Mouse (Mus musculus): ENCODE results near the gene Gm17428. TPM values are rescaled to one million over a fixed set of nuclear protein-coding genes. Genes with fewer than 3 reads are reported as not detected.
A peak's percentile ranks its signal among the peaks of the same experiment; 100 is the strongest.

The Gm17428 gene
- total RNA-seq, 2 experiments from 2014 or later = not detected

DNA sequence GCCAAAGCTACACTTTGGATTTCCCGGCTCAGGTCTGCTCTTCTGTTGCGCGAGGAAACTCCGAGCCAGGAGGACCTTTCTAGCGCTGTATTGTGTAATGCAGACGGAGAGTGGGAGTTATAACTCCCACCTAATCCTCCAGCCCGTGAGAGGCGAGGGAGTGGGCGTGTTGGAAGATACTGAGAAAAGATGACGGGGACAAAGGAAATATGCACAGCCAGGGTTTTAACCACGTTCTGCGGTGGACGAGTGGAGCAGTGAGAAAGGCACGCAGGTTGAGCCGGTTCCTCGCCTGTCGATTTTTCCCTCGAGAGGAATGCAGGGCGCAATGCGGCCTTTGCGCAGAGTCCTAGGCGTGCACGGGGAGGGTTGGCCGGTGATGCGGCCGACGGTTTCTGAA lies 37.9 kb downstream of the Gm17428 start:
- no peak for DNase-seq

DNA sequence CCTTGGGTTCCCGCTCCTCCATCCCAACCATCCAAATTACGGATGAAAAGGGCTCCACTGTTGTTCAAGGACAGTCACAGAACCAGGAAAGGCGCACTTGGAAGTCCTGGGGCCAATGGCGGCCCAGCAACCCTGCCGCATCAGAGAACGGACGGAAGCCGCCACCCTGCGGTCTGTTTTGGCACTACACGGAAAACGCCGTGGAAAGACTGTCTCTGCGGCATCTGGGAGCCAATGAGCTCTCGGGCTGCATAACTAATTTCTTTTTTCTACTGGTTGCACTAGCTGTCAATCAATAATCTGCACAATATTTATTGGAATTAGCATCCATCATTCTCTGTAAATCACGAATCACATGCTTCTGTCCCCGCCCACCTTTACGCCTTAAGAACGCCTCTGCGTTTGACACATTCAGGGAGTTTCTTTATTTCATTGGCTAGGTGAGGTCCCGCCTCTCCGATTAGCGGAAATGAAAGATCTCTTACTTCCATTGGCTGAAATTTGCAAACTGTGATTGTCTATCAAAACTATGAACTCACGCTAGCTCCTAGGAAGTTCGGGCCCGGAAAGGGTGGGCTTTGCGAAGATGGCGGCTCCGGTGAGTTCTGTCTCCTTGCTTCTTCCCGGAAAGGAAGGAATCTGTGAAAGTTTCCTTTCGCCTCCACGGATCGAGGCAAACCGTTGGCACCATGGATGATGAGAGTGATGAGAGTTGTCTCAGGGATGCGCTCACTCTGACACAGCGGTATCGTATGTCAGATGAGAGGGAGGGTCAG lies 38.4 kb downstream of the Gm17428 start, which contains the start of gene Ngdn:
TSS of gene Ngdn (plus strand) at position 464 of the 776 bp plus-strand sequence.
- DNase-seq = peak; percentile 99

DNA sequence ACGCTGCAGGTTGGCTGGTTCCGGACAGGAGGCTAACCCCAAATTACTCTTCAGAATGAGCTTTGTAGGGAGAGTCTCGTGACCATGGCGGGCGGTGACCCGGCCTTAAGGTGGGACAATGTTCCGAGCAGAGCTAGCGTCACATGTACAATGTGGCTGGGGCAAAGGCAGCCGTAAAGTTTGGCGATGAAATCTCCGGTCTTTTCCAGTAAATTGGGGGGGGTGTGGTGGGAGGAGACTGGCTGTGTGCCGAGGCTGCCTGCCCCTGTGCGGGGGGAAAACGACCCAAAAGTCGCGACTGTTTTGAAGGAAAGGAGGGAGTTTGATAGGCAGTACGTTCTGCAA lies 39.0 kb downstream of the Gm17428 start:
- no peak for DNase-seq

DNA sequence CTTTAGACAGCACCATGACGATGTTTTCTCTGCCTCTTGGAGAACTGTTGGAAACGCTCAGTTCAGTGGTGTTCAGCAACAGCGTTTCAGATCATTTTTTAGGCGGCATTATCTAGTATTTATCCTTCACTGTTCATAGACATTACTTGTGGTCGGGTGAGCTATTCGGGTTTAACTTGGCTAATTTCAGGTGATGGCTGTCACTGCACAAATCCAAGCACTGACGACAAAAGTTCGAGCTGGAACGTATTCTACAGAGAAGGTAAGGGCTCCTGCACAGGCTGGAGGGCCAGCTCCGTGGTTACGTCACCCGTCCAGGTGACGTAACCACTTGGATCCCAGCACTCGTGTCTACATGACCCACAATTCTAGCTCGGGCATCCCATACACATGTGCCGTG lies 40.1 kb downstream of the Gm17428 start:
- DNase-seq = no peak

DNA sequence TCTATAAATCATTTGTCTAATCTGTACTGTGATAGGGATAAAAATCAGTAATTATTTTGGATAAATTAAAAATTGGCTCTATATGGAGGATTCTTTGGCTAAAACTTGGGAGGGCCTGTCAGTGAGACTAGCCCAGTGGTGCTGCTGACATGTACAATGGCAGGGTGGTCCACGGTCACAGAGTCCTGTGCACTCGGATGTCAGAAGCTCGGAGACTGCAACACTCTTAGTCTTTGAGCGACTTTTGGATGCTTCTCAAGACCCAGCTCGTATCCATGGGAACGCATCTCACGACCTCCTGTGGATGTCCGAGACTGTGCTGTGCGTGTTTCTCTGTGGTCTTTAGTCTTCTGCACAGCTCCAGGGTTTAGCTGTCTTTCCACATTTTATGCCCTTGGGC lies 43.7 kb downstream of the Gm17428 start:
- DNase-seq = no peak

DNA sequence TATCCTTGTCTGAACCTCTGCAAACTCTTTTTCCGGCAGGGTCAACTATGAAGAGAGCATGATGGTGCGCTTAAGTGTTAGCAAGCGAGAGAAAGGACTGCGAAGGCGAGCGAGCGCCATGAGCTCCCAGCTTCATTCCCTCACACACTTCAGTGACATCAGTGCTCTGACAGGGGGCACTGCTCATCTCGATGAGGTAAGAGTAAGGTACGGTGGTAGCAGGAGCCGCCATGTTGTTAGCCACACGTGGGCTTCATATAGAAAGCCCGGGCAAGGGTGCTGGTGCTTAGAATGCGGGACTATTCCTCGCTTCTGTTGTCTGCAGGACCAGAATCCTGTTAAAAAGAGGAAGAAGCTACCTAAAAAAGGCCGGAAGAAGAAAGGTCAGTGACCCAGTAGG lies 46.3 kb downstream of the Gm17428 start:
- DNase-seq = no peak

DNA sequence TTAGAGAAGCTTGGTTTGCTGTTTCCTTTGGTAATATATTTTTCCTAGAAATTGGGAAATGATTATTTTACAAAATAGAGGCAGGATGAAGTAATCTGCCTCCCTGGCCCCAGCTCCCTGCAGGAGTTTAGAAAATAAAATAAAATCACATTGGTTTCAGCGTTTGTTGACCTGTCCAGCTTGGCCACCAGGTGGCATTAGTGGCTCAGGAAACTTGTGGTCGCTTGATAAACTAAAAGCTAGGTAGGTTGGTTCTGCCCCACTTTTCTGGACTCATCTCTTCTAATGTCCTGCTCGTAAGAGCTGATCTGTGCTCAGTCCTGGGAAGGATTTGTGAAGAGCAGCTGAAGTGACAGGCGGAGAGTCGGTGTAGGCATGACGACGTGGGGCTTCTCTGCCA lies 47.5 kb downstream of the Gm17428 start:
- DNase-seq = peak; percentile 77

DNA sequence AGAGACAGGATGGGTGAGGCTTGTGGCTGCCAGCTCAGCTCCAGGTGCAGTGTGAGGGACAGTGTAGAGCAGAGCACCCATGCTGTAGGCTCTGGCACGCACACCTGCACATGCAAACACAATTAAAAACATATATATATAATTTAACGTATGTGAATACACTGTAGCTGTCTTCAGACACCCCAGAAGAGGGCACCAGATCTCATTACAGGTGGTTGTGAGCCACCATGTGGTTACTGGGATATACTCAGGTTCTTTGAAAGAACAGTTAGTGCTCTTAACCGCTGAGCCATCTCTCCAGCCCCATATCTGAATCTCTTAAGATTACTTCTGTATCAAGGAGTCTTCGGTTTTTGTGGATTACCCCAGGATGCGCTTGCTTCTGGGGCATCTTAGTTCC lies 48.8 kb downstream of the Gm17428 start:
- DNase-seq = no peak

Small RNAs within 50 kb of the gene (microRNA-seq; reads per million reads assigned to microRNA genes)
- gene Mir208a (3,032 to 14,283 reads per million in 2 experiments), gene Mir208b (7,496 to 9,787 reads per million in 2 experiments)

Other genes starting within 250 kb of the Gm17428 start
- 1 to 10 TPM; 1.9 to 2.0 TPM for gene Slc7a8, start 195.0 kb upstream of the Gm17428 start, total RNA-seq (2021)
- not detected for gene Rnf212b, start 162.8 kb upstream of the Gm17428 start, total RNA-seq (2021)
- gene Homez, start 106.0 kb upstream of the Gm17428 start, total RNA-seq (2021) = 1 to 10 TPM; 7.7 to 8.9 TPM
- gene Ppp1r3e, start 99.4 kb upstream of the Gm17428 start, total RNA-seq (2021) = 1 to 10 TPM; 6.4 to 7.6 TPM
- gene Bcl2l2, start 93.6 kb upstream of the Gm17428 start, total RNA-seq (2021) = 10 to 100 TPM; 37.5 to 39.2 TPM
- 1 to 10 TPM; 3.0 to 3.9 TPM for gene Gm20521, start 93.5 kb upstream of the Gm17428 start, total RNA-seq (2021)
- gene Pabpn1, start 84.4 kb upstream of the Gm17428 start, total RNA-seq (2021) = 100 to 1,000 TPM; 141 to 142 TPM
- 10 to 100 TPM; 24.8 to 25.2 TPM for gene Slc22a17, start 63.8 kb upstream of the Gm17428 start, total RNA-seq (2021)
- 10 to 100 TPM; 10.5 to 10.9 TPM for gene Efs, start 50.8 kb upstream of the Gm17428 start, total RNA-seq (2021)
- gene Il25, start 44.2 kb upstream of the Gm17428 start, total RNA-seq (2021) = not detected
- under 1 TPM in 1 of 2 experiments, not detected in 1; 0.33 TPM for gene Cmtm5, start 40.7 kb upstream of the Gm17428 start, total RNA-seq (2021)
- over 10,000 TPM; 15,879 to 17,172 TPM for gene Myh6, start 10.0 kb upstream of the Gm17428 start, total RNA-seq (2021)
- gene Myh7, start 17.7 kb downstream of the Gm17428 start, total RNA-seq (2021) = 1,000 to 10,000 TPM; 1,764 to 1,922 TPM
- gene Ngdn, start 38.5 kb downstream of the Gm17428 start, total RNA-seq (2021) = 10 to 100 TPM; 35.7 to 39.7 TPM
- gene Zfhx2, start 115.4 kb downstream of the Gm17428 start, total RNA-seq (2021) = 1 to 10 TPM; 2.9 to 3.8 TPM
- gene Thtpa, start 117.9 kb downstream of the Gm17428 start, total RNA-seq (2021) = 10 to 100 TPM; 12.2 to 13.2 TPM
- gene Ap1g2, start 129.7 kb downstream of the Gm17428 start, total RNA-seq (2021) = 1 to 10 TPM; 3.3 to 5.6 TPM
- under 1 TPM; 0.10 to 0.16 TPM for gene Jph4, start 140.0 kb downstream of the Gm17428 start, total RNA-seq (2021)
- gene Dhrs2, start 245.1 kb downstream of the Gm17428 start, total RNA-seq (2021) = not detected